Mouse (Mus musculus) bone marrow macrophage, adult 2 months (primary cell): ENCODE measurements around the gene Snx9. TPM values are rescaled to one million over a fixed set of nuclear protein-coding genes. Genes with fewer than 3 reads are reported as not detected.
A peak's percentile ranks its signal among the peaks of the same experiment; 100 is the strongest.

Experiments
- H3K27ac ChIP-seq: 2 replicates; pipeline ENCODE4 v1.5.1; 2012; ENCODE audit warnings: low read depth, low read length; ENCODE audit not compliant: insufficient read depth
- H3K4me1 ChIP-seq: 2 replicates; pipeline ENCODE4 v1.6.1; 2012; ENCODE audit warnings: low read length; ENCODE audit not compliant: control insufficient read depth, insufficient read depth
- H3K4me3 ChIP-seq: 2 replicates; pipeline ENCODE4 v1.5.1; 2012; ENCODE audit warnings: mild to moderate bottlenecking, low read length, moderate library complexity; ENCODE audit not compliant: insufficient read depth
- CTCF ChIP-seq: IDR thresholded peaks from 2 replicates; pipeline ENCODE4 v1.5.1; 2012; ENCODE audit warnings: low read depth, mild to moderate bottlenecking, low read length, moderate library complexity
- POLR2A ChIP-seq: IDR thresholded peaks from 2 replicates; pipeline ENCODE4 v1.6.1; 2012; ENCODE audit warnings: mild to moderate bottlenecking, low read depth, low read length, borderline replicate concordance
- polyA plus RNA-seq: library from polyadenylated mRNA; stranded (reverse); fragments of >200 nt; gene quantifications from 2 replicates; pipeline ENCODE4 v1.2.4, GENCODE M21; 2012; ENCODE audit not compliant: missing spikeins, insufficient read depth, insufficient read length

Snx9 gene
- polyA plus RNA-seq, 1 experiment = 77.6 TPM

- H3K27ac ChIP-seq = no peak overlapping the region
- no peaks in the 10 kb centered on the region for H3K4me1 ChIP-seq
- H3K4me3 ChIP-seq = no peak overlapping the region
- no peak for TF ChIP-seq CTCF
- no peak for TF ChIP-seq POLR2A
Observed at GRCm38 (mm10) chr17:5969246-5969645, 128.1 kb downstream of the Snx9 start.

GRCm38 (mm10) chr17:5970298-5970821 is 129.2 kb downstream of the Snx9 start:
- Histone ChIP-seq H3K27ac (no peak overlapping the region), H3K4me3 (no peak overlapping the region), H3K4me1 (peaks cover 4% of the 10 kb centered on the region; the same call in 1 of the 2 replicates)
- TF ChIP-seq CTCF = no peak
- no peak for TF ChIP-seq POLR2A

GRCm38 (mm10) chr17:5973536-5973935 is 132.4 kb downstream of the Snx9 start:
- TF ChIP-seq CTCF (no peak), POLR2A (no peak)
- Histone ChIP-seq H3K4me1 (peaks cover 32% of the 10 kb centered on the region), H3K4me3 (no peak overlapping the region), H3K27ac (no peak overlapping the region)

- peaks cover 45% of the 10 kb centered on the region for H3K4me1 ChIP-seq
- peak overlapping the region; percentile 49 for H3K4me3 ChIP-seq
- TF ChIP-seq POLR2A (no peak), CTCF (no peak)
- H3K27ac ChIP-seq = peak overlapping the region; percentile 24
Observed at GRCm38 (mm10) chr17:5975099-5975977, 134.2 kb downstream of the Snx9 start.

- no peak for TF ChIP-seq CTCF
- no peak for TF ChIP-seq POLR2A
- Histone ChIP-seq H3K4me1 (peaks cover 45% of the 10 kb centered on the region), H3K27ac (peak overlapping the region; percentile 24; the same call in 1 of the 2 replicates), H3K4me3 (peak overlapping the region; percentile 49)
Observed at GRCm38 (mm10) chr17:5976221-5977055, 135.3 kb downstream of the Snx9 start.

GRCm38 (mm10) chr17:5977056-5977920 is 136.2 kb downstream of the Snx9 start:
- H3K27ac ChIP-seq = peak overlapping the region; percentile 78; the same call in 1 of the 2 replicates
- H3K4me3 ChIP-seq = no peak overlapping the region
- TF ChIP-seq CTCF (no peak), POLR2A (no peak)
- peaks cover 45% of the 10 kb centered on the region for H3K4me1 ChIP-seq

GRCm38 (mm10) chr17:5977921-5978504 is 136.9 kb downstream of the Snx9 start:
- TF ChIP-seq POLR2A = no peak
- no peak for TF ChIP-seq CTCF
- Histone ChIP-seq H3K4me3 (peak overlapping the region; percentile 39), H3K27ac (peak overlapping the region; percentile 78), H3K4me1 (peaks cover 45% of the 10 kb centered on the region)

GRCm38 (mm10) chr17:5978505-5979077 is 137.5 kb downstream of the Snx9 start:
- peak overlapping the region; percentile 78 for H3K27ac ChIP-seq

More at GRCm38 (mm10) chr17:5978505-5979077, 137.5 kb downstream of the Snx9 start:
- TF ChIP-seq POLR2A = no peak
- no peak for TF ChIP-seq CTCF
- Histone ChIP-seq H3K4me1 (peaks cover 45% of the 10 kb centered on the region), H3K4me3 (peak overlapping the region; percentile 39)
